Mouse (Mus musculus) forelimb bud, embryonic 11.5 days (tissue): ENCODE results near the gene Tesk1.
"Not testable (repeated sequence)": the region's sequence is repeated elsewhere in the genome, so short reads cannot be mapped to it uniquely, and the experiment has no call there.

Source experiments
- DNase-seq: peaks from one replicate; pipeline ENCODE4 v3.0.0-alpha.2; 2012; ENCODE audit warnings: low read depth, low spot score

The Tesk1 gene

DNA sequence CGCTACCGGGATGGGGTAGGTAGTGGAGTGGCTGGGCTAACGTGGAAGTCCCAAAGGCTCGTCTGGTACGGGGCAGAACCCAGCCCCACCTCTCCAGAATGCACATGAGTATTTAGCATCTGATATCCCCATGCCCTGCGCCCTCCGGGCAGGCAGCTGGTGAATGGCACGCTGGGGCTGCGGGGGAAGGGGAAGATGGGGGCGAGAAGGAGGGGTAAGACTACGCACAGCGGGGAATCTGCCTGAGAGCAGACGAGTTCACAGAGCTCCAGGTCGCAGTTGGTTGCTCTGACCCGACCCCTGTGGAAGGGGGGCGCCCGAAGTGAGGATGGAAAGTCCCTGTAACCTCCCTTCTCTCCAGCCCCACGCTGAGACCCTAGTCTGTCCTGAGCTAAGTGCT, 11.7 kb downstream of the Tesk1 start:
- DNase-seq: no peak

DNA sequence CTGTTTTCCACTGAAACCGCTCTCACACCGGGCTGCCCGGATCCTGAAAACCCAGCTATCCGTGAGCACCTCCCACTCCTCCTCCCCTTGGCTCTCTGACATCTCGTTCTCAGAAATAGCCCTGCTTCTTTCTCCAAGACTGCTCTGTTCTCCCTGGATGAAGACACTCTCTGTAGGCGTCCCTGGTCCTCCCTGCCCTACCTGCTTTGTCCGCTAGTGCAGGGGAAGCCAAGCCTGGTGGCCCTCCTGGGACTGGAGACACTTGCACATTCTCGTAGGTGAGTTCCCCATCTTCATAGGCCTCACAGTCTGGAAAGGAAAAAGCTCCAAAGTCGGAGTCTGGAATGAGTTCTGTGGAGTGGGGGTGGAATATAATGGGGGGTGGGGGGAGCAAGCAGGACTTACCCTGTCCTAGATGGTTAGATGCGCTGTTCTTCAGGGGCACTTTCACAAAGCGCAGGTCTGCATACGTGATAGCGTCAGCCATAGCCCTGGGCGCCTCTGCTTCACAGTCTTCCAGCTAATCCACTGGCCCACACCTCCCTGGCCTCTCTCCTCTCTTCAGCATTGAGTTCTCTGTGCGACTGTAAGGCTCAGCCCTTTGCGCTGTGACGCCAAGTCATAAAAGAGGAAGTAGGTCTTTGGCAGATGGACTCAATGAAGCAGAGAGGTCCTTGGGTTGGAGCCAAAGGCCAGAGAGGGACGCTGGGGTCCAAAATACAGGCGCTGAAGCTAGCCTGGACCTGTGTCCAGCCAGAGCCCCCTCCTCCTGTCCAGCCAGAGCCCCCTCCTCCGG, 12.5 kb downstream of the Tesk1 start, which contains the start of gene Cd72:
Cd72 (minus strand) TSS at position 588 of the 796 bp plus-strand sequence.
- DNase-seq: no peak

DNA sequence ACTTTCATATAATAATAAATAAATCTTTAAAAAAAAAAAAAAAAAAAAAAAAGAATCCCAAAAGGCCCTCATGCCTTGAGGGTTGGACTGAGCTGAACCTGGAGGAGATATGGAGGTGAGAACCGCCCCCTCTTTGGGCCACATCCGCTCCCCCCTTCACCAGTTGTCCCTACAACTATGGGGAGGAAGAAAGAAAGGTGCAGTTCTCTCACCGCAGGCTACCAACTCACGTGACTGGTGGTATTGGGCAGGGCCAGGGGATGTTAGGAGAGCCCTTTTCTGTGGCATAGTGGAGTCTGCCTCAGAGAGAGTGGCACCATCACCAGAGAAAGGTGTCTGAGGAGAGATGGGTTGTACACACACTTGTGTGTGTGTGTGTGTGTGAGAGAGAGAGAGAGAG, 14.7 kb downstream of the Tesk1 start:
- DNase-seq: no peak

DNA sequence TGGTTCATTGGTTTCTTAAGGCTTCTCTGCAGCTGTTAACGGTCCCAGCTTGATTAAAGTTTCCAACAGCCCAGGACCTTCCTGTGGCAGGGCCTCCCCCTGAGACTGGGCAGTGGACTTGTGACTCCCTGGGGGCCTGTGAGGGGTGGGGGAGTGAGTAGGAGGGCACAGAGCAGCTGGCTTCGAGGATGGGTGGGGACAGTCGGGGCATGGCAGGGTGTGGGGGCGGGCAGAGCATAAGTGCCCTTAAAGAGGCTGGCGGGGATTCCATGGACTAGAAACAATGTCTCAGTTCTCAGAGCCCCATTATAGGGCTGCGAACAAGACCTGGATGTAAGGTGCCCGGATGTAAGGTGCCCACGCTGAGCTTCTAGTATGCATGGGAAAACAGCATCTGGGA, 15.4 kb downstream of the Tesk1 start:
- DNase-seq: no peak

DNA sequence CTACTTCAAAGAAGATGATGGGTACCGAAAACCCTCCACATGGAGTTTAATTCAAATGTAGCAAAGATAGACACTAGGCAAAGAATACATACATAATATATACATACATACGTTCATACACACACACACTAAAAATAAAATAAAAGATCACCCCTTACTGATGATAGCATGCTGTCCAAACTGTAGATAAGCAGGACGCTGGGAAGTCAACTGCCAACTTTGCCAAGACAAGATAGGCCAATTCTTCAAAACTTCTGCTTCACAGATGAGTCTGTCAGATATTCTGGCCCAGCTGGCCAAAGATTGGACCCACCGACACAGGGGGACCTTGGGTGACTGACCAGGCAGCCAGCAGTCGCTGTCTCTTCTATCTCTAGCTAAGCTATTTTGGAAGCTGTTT, 21.4 kb downstream of the Tesk1 start:
- no peak for DNase-seq

DNA sequence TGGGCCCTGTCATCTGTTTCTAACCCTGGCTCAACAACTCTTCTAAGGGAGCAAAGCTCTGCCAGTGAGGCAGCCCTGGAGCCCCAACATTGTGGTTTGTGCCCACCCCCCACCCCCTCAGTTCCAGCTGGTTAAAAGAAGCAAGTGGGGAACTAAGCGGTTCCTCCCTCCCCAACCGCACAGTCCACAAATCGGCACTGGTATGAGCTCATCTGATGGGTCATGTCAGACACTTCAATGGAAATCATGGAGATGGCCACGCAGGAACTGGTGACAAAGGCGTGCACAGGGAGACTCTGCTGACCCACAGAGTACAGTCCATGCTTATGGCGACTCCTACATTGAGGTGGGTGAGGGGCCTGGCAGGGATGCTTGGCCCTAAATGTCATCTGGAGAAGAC, 24.2 kb downstream of the Tesk1 start:
- DNase-seq: no peak

DNA sequence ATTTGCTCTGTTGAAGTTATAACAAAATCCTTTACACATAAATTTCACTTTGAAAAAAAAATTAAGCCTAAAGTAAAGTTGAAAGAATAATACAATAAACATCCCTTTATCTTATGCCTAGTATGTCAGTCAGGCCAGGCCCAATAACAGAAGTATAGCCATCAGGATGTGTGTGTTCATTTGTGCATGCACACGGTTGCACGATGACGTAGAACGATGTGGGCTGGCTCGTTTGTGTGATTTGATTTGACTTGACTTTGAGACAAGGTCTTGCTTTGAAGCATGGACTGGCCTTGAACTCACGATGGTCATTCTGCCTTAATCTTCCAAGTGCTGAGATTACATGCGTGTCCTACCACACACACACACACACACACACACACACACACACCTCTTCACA, 25.1 kb downstream of the Tesk1 start:
- no peak for DNase-seq

DNA sequence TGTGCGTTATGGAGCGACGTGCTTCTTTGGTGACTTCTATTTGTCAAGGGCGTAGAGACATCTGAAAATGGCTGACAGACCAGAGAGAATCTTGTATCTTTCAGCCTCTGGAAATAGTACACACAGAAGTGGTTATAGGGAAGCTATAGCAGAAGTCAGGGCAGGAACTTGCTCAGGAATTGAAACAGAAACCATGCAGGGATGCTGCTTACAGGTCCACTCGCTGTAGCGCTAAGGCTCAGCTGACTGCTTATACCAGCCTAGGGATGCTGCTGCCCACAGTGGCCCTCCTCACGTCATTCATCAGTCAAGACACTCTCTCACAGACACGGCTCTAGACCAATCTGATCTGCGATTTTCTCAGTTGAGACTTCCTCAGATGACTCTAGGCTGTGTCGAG, 28.6 kb downstream of the Tesk1 start:
- DNase-seq: no peak

DNA sequence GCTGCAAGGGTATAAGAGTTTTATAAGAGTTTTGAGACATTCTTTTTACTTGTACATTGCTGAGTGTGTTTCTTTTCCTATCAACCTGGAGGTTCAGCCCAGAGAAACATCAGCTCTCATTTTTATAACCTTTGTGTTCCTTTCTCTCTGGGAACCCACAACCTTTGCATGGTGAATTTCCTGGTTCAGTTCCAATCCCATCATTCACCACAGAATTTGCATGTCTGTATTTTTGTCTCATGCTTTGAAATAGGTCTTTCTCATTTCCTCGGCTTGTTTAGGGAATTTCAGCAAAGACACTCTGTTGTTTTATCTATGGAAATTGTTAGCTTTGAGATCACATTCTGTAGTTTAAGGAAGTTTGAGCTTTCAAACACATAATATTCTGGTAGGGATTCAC, 31.9 kb downstream of the Tesk1 start:
- DNase-seq: no peak

DNA sequence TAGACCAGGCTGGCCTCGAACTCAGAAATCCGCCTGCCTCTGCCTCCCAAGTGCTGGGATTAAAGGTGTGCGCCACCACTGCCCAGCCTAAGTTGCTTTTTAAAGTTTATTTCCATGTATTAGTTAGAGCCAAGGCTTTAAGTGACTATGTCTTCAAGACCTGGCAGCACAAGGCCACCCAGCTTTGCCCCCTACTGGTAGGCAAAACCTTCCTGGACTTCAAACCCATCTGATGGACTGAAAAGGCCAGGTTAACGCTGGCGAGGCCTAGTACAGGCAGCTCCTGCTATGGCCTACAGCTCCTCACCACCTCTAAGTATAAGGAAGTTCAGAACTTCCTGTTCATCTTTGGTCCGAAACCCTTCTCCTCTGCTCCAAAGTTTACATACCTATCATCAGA, 34.9 kb downstream of the Tesk1 start:
- no peak for DNase-seq

DNA sequence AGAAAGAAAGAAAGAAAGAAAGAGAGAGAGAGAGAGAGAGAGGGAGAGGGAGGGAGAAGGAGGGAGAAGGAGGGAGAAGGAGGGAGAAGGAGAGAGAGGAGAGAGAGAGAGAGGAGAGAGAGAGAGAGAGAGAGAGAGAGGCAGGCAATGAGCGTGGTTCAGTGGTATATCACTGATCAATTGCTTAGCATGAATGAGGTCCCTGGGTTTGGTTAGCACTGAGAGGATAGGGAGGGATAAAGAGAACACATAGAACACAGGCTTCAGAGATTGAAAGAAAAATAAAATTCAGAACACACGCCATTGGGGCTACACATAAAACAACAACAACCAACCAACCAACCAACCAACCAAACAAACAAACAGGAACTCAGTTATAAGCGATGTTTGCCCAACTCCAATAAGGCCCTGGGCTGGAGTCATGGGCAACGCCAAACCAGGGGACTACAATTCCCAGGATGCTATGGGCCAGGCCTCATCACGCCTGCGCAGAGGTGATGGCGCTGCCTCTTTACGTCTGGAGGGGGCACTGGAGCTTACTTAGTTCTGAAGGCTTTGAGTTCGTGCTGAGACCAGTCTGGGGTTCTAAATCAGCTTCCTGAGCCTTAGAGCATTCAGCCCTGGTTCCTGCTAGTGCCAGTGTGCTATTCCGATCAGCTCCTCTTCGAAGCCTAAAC, 36.3 kb downstream of the Tesk1 start:
- DNase-seq: peak; percentile 90

DNA sequence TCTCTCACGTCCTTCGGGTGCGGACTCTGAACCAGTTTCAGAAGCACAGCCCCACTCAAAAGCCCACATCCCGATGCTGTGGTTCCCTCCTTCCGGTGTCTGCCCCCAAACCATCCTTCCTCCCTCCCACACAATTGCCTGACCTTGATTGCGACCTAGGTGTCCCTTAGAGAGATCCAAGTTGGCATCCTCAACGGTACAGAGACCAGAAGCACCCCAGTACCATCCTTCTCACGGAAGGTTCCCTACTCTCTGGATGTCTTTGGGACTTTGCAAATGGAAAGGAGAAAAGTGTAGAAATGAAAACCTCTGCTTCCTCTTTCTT, 36.8 kb downstream of the Tesk1 start:
- no peak for DNase-seq

DNA sequence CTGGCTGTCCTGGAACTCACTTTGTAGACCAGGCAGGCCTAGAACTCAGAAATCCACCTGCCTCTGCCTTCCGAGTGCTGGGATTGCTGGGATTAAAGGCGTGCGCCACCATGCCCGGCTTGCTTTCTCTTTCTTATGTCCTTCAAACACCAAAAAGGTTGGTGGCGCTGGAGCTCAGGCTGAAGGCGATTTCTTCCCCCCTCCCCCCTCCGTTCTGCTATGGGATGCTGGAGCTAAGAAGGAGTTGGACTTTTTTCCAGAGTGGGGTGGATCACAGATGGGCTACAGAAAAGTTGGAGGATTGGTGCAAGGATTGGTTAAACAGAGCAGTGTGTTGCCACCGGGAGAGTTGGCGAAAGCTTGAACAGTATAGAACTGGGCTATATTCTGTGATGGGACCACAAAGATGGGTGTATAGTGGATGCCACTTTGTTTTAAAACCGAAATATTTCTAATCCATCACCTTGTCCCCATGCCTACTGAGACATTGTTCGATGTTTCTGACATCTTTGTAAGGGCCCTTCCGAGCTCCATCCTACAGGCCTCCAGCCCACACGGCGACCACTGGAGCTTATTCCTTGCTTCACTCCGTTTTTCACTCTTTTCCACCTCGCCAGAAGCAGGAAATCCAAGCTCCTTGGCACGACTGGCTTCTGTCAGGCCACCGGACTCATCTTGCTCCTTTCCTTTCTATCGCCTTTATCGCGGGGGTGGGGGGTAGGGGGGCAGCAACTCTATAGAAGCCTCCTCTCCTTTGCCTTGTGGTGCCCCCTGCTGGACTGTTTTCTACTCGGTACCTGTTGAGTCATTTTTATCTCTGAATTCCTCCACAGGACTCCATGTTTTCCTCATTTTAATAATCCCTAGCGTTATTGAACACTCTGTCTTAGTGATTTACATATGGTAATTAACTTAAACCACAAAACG, 37.4 kb downstream of the Tesk1 start:
- peak; percentile 73 for DNase-seq

DNA sequence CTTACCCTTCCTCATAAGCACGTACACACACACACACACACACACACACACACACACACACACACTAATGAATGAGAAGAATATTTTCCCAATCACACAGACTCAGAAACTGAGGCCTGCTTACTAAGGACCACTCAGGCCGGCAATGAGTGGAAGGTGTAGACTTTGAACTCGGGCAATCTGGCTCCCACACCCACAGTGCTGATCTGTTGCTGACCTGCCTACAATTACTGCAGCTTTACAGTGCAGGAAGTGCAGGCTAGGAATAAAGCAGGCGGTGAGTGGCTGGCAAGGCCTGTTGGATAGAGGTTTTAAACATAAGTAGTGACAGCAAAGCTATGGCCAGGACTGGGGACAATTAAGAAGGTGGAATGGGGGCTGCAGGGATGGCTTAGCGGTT, 39.2 kb downstream of the Tesk1 start:
- DNase-seq: no peak

DNA sequence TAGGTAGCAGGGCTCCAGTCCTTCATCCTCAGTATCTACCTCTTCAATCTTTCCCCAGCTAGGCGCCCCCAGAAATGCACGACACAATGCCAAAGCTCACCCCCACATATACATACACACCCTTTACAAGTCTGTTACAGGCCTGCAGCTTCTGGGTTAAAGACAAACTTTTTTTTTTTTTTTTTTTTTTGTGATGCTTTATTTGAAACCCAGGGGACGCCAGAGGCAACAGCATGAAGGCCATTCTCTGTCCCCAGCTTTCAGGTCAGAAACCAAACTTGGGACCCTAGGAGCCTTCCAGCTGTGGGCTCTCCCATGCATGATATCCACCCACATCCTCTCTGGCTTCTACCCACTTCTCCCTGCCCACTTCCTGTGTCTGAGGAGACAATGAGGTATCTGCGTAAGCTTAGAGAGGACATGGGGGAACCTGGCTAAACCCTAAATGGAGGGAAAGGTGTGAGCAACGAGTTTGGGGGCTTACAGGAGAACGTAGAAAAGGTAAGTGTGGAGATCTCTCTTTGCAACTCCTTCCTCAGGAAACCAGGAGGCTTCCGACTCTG, 40.2 kb downstream of the Tesk1 start:
- DNase-seq: no peak

DNA sequence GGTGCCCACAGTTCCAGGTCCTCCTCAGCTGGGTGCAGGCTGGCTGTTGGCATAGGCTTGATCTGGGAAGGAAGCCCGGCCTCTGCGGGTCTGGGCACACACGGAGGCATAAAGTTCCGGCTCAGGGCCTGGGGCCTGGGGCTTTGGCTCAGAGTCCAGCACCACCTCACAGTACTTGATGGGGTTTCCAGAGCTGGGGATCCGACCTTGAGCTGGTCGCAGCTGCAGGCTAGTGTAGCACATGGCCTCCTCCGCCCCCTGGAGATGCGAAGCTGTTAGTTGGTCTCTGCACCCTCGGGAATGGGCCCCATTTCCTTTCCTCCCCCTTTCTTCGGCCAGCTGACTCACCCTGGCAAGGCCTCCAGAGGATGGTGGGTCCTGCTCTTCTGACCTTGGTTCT, 40.9 kb downstream of the Tesk1 start:
- DNase-seq: no peak

DNA sequence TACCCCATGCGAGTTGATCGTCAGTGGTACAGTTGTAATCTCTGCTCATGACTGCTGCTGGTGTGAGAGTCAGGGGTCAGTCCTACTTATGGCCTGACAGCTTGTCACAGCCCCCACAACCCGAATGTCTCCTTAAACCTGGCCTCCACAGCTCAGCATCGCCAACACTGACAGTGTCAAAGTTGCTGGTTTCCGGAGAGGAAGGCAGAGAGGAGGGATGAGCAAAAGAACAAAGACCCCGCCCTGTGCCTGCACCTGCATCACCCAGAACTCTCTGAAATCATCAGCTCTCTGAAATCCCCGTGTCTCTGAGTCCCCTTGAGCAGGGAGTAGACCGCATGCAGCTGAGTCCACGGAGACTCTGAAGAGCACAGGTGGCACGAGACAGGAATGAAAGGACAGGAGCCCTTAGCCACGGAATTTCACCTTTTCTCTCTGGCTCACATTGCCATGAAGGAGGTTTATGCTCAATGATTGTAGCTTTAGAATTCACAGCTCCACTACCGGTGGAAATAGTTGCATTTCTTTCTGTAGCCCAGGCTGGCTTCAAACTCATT, 41.9 kb downstream of the Tesk1 start, which contains the start of gene Sit1:
Sit1 (minus strand) TSS at position 200 of the 557 bp plus-strand sequence.
- DNase-seq: no peak

DNA sequence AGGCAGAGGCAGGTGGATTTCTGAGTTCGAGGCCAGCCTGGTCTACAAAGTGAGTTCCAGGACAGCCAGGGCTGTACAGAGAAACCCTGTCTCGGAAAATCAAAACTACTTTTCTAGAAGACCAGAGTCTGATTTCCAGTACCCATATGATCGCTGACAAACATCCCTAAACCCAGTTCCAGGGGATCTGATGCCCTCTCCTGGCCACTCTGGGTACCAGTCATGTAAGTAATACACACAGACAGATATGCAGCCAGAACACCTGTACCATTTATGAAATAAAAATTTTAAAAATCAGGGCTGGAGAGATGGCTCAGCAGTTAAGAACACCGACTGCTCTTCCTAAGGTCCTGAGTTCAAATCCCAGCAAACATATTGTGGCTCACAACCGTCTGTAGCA, 43.9 kb downstream of the Tesk1 start:
- not testable (repeated sequence) for DNase-seq

DNA sequence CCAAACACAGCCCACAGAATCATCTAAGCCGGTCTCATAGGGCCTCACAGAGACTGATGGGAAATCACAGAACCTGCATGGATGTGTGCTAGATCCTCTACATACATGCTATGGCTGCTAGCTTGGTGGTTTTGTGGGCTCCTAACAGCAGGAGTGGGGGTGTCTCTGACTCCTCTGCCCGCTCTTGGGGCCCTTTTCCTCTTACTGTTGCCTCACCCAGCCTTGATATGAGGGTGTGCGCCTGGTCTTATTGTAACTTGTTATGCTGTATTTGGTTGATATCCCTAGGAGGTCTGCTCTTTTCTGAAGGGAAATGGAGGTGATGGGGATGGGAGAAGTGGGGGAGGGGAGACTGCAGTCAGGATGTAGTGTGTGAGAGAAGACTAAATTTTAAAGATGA, 47.9 kb downstream of the Tesk1 start:
- DNase-seq: no peak

DNA sequence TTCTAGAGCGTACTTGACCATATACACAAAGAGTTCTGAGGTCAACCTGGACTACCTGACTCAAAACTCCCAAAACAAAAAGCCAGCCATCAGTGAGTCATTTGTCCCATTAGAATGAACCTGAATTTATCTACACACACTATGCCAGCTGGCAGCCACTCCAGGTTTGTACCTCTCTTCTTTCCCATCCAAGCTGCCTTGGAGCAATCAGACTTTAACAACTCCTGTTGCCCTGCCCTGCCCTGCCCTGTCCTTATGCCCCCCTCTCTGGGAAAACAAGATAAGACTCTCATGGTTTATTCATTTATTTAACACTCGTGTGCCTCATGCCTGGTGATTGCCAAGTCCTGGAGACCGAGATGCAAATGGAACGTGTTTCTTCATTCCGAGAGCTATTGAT, 49.1 kb downstream of the Tesk1 start:
- DNase-seq: no peak

DNA sequence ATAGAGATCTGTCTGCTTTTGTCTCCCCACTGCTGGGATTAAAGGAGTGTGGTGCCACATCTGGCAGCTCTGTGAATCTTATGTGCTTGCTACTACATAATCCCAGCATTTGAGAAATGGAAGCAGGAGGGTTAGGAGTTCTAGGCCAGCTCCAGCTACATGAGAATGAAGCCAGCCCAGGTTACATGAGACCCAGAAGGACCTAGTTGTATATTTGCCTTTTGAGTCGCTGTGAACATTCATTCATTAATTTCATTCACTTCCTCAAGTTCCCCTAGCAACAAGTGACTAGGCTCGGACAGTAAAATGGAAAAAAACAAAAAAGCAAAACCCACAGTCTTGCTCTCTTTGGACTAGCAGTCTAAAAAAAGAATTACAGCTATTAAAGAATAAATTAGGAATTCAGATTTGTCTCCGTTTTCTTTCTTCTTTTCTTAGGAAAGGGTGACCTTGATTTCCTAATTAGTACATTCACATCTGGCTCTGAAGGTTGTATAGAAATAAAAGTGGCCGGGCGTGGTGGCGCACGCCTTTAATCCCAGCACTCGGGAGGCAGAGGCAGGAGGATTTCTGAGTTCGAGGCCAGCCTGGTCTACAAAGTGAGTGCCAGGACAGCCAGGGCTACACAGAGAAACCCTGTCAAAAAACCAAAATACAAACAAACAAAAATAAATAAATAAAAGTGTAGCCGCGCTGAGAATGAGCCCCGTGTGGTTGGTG, 50.5 kb downstream of the Tesk1 start:
- no peak for DNase-seq
